Mouse (Mus musculus) common myeloid progenitor, adult 5-6 weeks (primary cell): Measurements from ENCODE around the gene Sema3c. TPM values are rescaled to one million over a fixed set of nuclear protein-coding genes. Genes with fewer than 3 reads are reported as not detected.

ENCODE experiments used
- ATAC-seq: replicated peaks from 2 replicates; pipeline ENCODE4 v1.8.0; 2016; ENCODE audit warnings: low read depth, mild to moderate bottlenecking, moderate TSS enrichment, inconsistent platforms; ENCODE audit not compliant: poor library complexity, severe bottlenecking
- total RNA-seq: library from RNA; stranded (forward); fragments of 200-1000, 187-1606 nt; gene quantifications from 2 replicates; pipeline ENCODE4 v1.2.3, GENCODE M21; 2017

Gene Sema3c
- total RNA-seq, 1 experiment from 2014 or later, result not detected

- no peak for ATAC-seq
Measured at GRCm38 (mm10) chr5:17639519-17639918, 65.4 kb downstream of the Sema3c start.

DNA sequence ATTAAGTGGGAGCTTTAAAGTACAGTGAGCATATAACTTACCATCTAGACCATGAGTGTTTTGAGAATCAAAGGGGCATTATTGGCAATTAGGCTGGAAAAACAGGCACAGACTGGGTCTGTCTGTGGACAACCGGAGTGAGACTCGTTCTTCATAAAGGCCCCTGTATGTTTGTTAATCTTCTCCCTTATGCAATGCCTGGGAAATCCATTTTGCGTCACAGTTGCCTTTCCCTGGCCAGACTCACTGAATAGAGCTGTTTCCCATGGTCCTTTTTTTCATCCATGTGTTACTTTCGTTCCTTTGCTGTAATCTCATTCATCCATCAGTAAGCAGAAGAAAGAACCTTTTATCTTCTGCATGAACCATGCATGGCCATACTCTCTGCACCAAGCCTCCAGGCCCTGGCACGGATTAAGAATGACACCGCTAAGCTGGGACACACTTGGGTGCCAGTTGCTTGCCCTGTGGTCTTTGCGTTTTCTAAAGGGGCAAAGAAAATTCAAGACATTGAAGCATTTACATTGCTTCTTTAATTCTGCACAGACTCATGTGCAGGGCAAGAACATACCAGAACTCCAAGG is 73.7 kb downstream of the Sema3c start:
- no peak for ATAC-seq

- ATAC-seq, result no peak
Measured at GRCm38 (mm10) chr5:17648865-17649542, 74.9 kb downstream of the Sema3c start.

- no peak for ATAC-seq
Measured at GRCm38 (mm10) chr5:17661223-17661622, 87.1 kb downstream of the Sema3c start.

GRCm38 (mm10) chr5:17671356-17671755 is 97.3 kb downstream of the Sema3c start:
- no peak for ATAC-seq

GRCm38 (mm10) chr5:17680862-17681261 is 106.8 kb downstream of the Sema3c start:
- no peak for ATAC-seq

- ATAC-seq, result no peak
Measured at GRCm38 (mm10) chr5:17689121-17689520, 115.0 kb downstream of the Sema3c start.

DNA sequence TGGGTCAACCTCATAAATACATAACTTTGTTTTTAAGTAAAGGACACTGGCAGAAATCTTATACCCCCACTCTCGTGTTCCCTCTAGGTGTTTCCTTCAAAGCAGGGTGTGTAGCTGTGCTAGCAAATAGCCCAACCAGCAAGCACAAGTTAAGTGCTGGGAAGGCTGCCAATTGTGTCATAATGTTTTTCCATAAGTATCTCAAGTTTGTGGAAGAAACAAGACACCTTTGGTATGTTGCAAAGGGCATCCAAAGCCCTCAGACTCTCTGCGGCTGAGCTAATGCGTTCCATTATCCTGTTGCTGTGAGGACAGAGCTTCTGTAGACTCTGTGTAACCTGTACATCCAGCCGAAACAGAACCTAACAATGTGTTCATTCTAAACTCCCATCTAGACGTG is 115.5 kb downstream of the Sema3c start:
- no peak for ATAC-seq

- no peak for ATAC-seq
Measured at GRCm38 (mm10) chr5:17695366-17695765, 121.3 kb downstream of the Sema3c start.

DNA sequence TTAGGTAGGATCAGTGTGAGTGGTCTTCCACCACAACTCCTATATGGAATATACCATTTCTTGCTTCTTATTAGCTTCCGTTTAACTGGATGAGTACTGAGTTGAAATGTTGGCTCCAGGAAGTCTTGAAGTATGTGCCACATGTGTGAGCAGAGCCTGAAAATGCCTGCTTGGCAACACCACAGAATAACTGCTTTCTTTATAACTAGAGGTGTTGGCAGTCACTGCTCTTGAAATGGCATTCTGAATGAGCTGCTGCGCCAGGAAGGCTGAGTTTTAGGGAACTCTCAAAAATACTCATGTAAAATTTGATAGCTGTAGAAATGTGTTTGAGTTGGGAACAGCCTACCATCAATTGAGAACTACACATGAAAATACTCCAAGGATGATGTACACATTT is 124.8 kb downstream of the Sema3c start:
- ATAC-seq, result no peak

- no peak for ATAC-seq
Measured at GRCm38 (mm10) chr5:17704160-17704559, 130.1 kb downstream of the Sema3c start.

DNA sequence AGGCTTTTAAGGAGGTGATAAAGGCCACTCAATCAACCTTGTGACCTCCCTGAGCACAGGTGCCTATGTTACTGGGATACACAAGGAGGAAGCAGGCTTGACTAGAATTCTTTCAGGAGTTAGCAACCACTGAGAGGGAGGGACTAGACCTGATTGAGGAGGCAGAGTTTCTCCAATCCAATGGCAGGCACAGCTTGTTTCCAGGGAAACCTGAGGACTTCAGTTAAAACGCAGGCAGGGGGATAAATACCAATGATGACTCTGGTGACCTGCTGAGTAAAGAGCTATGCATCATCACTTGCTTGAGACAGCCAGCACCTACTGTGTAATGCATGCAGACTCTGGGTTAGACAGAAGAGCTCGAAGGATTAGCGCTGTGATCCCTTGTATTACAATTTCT is 133.0 kb downstream of the Sema3c start:
- no peak for ATAC-seq

DNA sequence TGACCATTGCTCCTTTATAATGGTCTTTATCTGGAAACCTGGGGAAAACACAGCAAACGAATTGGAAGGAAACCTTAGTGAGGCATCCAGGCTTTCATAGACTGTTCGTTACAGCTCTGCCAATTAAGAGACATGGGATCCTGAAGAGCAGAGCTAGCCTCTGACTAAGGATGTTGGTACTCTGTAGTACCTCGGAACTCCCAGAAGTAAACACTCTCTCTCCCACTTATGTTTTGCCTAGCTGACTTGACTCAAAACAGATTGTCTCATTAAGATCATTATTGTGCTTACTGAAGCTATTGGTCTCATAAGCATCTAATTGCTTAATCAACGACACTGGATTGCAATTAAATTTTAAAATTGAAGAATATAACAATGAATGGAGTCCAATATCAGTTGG is 138.3 kb downstream of the Sema3c start:
- no peak for ATAC-seq

DNA sequence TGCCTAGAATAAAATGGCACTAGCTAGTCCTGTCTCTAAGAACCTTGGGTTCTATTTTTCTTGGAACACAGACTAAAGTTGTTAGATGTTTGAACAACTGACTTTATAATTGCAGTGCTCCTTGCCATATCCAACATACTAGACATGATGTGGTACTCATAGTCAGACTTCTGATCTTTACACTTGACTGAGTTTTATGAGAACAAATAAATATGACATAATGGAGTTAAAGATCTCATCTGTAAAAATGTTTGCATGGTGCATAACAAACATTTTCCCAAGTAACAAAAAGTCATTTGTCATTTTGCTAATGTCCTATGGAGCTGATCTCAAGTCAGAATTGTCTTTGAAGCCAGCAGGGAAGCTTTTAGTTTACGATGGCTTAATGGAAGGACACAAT is 141.1 kb downstream of the Sema3c start:
- ATAC-seq, result no peak

DNA sequence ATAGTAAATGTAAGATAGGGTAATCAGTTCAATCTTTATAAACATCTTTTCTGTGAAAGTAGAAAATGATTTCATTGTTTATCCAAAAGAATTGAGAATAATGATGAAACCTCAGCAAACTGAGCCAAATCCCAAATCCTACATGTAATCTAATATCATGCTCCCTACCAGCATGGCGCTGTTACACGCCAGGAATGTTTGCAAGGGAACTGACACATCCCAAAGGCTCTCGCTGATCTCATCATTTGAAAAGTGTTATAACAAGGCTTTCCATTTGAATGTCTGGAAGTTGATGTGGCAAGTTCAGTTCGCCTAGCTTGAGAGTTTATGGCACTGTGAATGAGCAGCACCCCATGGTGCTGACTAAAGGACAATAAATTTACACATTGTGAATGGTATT is 145.9 kb downstream of the Sema3c start:
- ATAC-seq, result no peak

DNA sequence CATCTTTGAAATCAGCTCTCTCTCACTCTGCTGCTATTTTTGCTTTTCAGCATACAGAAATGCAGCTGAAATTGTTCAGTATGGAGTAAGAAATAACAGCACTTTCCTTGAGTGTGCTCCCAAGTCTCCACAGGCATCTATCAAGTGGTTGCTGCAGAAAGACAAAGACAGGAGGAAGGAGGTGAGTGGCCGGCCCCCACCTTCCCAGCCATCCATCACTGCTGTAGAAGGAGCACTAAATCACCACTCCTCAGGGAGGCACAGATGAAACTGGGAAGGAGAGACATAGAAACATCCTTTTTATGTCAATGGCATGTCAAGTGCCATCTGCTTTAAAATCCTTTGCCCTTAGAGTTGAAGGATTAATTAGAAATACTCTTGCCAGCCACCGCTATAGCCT is 149.9 kb downstream of the Sema3c start:
- ATAC-seq, result no peak

DNA sequence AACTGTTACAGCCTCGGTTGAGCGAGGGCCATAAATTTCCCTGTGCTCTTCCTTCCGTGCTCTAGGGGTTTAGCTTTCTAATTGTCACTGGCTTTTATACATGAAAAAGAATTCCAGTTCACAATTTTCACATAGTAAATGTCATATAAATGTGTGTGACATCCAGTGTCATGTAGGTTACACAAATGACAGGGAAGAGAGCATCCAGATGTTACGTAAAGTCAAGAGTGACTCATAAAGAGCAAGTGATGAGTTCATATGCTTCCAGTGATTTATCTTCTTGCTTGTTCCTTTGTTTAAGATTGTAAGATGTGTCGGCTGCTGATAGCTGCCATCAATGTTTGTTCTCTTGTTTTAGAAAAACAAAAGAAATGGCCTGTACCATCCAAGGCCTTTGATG is 154.0 kb downstream of the Sema3c start:
- no peak for ATAC-seq

DNA sequence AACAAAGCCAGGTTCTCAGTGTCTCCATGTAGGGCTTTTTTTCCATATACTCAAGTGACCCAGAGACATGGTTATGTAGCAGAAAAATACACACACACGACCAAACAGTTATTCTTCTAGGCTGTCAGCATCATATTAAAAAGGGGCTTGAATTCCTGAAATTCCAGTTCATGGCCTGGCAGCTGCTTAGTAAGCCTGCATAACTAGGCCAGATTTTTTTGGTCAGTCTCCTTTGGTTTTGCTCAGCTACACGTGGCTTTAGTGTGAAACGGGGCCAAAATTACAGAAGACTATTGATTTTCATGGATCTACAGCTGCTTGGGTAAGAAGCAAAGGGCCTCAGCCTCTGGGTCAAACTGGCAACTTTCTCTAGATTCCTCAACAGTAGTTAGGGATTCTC is 165.7 kb downstream of the Sema3c start:
- ATAC-seq, result no peak

DNA sequence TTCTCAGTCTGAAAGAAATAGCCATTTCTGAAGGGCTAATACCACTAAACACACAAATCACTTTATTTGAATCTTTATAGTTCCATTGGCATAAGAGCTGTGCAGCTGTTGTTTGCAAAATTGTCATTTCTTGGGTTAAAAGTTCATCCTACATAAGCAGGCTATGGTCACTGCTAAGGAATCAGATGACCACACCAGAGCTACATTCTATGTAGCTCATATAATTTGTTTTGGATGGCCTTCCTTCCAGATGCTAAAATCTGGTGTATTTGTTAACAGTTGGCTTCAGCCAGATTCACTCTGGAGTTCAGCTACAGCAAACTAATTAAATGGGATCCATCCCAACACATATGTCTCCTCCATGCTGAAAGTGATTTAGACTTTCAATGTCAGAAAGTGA is 172.4 kb downstream of the Sema3c start:
- ATAC-seq, result no peak

DNA sequence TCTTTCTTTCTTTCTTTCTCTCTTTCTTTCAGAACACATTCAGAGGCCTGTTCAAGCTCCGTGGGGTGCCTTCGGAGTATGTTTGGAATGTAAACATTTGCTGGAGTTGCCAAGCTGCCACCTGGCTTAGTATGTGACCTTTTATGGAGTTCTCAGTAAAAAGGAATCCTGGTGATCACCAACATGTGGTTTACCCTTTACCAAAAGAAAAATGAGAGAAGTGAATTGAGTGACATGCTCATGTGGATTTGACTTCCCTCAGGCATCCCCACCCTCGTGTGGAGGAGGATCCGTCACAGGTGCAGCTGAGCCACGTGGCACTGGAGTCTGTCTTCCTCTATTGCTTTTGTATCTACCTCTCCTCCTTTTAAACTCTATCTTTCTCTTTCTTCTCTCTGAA is 173.1 kb downstream of the Sema3c start:
- ATAC-seq, result no peak

GRCm38 (mm10) chr5:17748293-17748692 is 174.2 kb downstream of the Sema3c start:
- no peak for ATAC-seq

DNA sequence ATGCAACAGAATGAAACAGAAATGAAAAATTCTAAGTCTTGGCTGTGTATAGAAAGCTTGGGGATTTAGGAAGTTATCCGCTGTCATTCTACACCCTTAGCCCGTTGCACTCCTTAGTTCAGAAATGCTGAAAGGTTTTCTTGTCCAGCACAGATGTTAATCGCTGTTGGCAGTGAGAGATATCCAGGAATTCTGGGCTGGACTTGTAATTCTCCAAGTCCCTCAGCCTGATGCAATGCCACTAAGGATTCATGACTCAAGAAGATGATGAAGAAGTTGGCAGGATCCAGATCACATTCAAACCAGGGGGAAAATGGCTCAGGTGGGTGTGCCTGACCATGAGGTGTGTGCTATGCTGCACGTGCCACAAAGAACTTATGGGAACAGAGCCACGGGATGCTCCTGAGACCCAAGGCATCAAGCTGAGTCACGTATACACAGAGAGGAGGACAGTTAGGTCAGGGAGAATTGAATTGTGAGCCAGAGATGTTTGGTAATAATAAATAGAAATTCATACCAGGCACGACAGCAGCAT is 179.5 kb downstream of the Sema3c start:
- ATAC-seq, result no peak
